In genomic region chr7:126289956-126290355, GRCm38 (mm10) we compare ENCODE assay signal across 5 mouse cellular contexts.
"Had no signal": no experiment of that assay in that cellular context is flagged by ENCODE, and none has a peak within 500 bp of the region (broad histone marks: within the 10 kb centered on the region; RNA-seq: fewer than 3 reads in every experiment).

No protein-coding gene starts in this region.

- DNase-seq: kidney, adult 8-10 months; kidney, postnatal 25 days; lung, adult 2 months; lung, postnatal 36 days; thymus, postnatal 4 days had no signal
